9 mouse cellular contexts compared by ENCODE assay signal in the genomic region with DNA sequence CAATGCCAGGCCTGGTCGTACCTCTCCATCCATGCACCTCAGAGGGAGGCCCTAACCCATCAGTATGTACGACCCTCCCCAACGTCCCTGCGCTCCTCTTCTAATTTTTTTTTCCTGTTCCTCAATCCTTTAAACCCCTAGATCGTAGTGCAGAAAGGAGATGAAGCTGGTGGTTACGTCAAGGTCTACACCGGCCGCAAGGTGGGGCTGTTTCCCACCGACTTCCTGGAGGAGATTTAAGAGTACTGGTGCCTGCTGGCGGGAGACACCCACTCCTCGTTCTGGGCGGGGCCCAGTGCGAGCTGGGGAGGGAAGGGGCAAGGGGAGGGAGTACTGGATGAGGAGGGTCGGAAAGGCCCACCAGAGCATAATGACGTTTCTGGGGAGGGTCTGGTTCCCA. TPM values are rescaled to one million over a fixed set of nuclear protein-coding genes. Genes with fewer than 3 reads are reported as not detected.
DNase-seq lines count a peak whose midpoint lies in the region; ATAC-seq and TF ChIP-seq lines count a peak whose summit lies in the region.
"Had no signal": no experiment of that assay in that cellular context is flagged by ENCODE, and none has a peak within 500 bp of the region (broad histone marks: within the 10 kb centered on the region; RNA-seq: fewer than 3 reads in every experiment).

No protein-coding gene starts in this region.

- TF ChIP-seq CTCF in liver, adult 2 months (IDR thresholded peaks at IDR 0.05; ENCODE audit: low read depth, low read length): peak; percentile 69

- H3K27ac ChIP-seq in heart, embryonic 11.5 days (ENCODE audit: low read depth, low read length): no peak overlapping the region
- no peak overlapping the region for H3K27ac ChIP-seq in kidney, embryonic 15.5 days
- no peak overlapping the region for H3K27ac ChIP-seq in liver, adult 2 months (replicated peaks; ENCODE audit: insufficient read depth, low read depth, low read length)
- H3K27ac ChIP-seq in stomach, embryonic 15.5 days: no peak overlapping the region

- 4% methylated on average over 15 of the region's 15 CpGs for WGBS in heart, embryonic 11.5 days (ENCODE audit: insufficient replicate concordance)
- WGBS in kidney, embryonic 15.5 days: 4% methylated on average over 15 of the region's 15 CpGs
- 44% methylated on average over 15 of the region's 15 CpGs for WGBS in liver, adult 2 months
- 4% methylated on average over 15 of the region's 15 CpGs for WGBS in stomach, embryonic 15.5 days

- ATAC-seq in heart, embryonic 11.5 days (replicated peaks; ENCODE audit: insufficient number of reproducible peaks, low FRiP score, low TSS enrichment): no peak
- ATAC-seq in kidney, embryonic 15.5 days (replicated peaks; ENCODE audit: low FRiP score): no peak
- no peak for ATAC-seq in stomach, embryonic 15.5 days (ENCODE audit: insufficient read depth, low FRiP score, low read depth)

- H3K27me3 ChIP-seq in heart, embryonic 11.5 days (ENCODE audit: control insufficient read depth, insufficient read depth, low read length): peaks cover 60% of the 10 kb centered on the region
- H3K27me3 ChIP-seq in kidney, embryonic 15.5 days: peaks cover 64% of the 10 kb centered on the region
- peaks cover 2% of the 10 kb centered on the region; the same call in 1 of the 2 replicates for H3K27me3 ChIP-seq in liver, adult 2 months (ENCODE audit: control insufficient read depth, insufficient read depth, low read length)
- peaks cover 54% of the 10 kb centered on the region for H3K27me3 ChIP-seq in stomach, embryonic 15.5 days (replicated peaks)

- peak; percentile 59 for DNase-seq in 3134 (ENCODE audit: extremely low read depth, insufficient read length, low spot score)
- DNase-seq in R1 (ENCODE audit: low read depth, low spot score): peak; percentile 93
- peak; percentile 62 for DNase-seq in embryo, embryonic 11.5 days (ENCODE audit: low read depth, low spot score)
- peak; percentile 22 for DNase-seq in liver, adult 2 months (ENCODE audit: extremely low read depth, low read depth, low spot score)
- DNase-seq in monocyte, adult 2 months (ENCODE audit: low read depth in 1 of 2, low spot score in 2 of 2): peak; percentile 43 to 61

- H3K4me3 ChIP-seq in heart, embryonic 11.5 days (ENCODE audit: low read depth, low read length): 0 out of 2 replicates have a peak overlapping the region, but pooled peaks have one; percentile 47
- H3K4me3 ChIP-seq in kidney, embryonic 15.5 days (replicated peaks): peak overlapping the region; percentile 45
- no peak overlapping the region for H3K4me3 ChIP-seq in liver, adult 2 months (ENCODE audit: insufficient read depth, low read depth, low read length)
- 0 out of 2 replicates have a peak overlapping the region, but pooled peaks have one; percentile 13 for H3K4me3 ChIP-seq in stomach, embryonic 15.5 days (replicated peaks)

- no peaks in the 10 kb centered on the region for H3K79me2 ChIP-seq in liver, adult 2 months (ENCODE audit: control insufficient read depth, insufficient read depth, low read length)

- H3K4me1 ChIP-seq in heart, embryonic 11.5 days (ENCODE audit: control insufficient read depth, insufficient read depth, low read length): peaks cover 33% of the 10 kb centered on the region
- peaks cover 55% of the 10 kb centered on the region for H3K4me1 ChIP-seq in kidney, embryonic 15.5 days
- peaks cover 7% of the 10 kb centered on the region; the same call in 1 of the 2 replicates for H3K4me1 ChIP-seq in liver, adult 2 months (ENCODE audit: control insufficient read depth, insufficient read depth, low read length)
- H3K4me1 ChIP-seq in stomach, embryonic 15.5 days: peaks cover 41% of the 10 kb centered on the region

- H3K36me3 ChIP-seq in heart, embryonic 11.5 days (ENCODE audit: control insufficient read depth, insufficient read depth, low read length): peaks cover 2% of the 10 kb centered on the region; the same call in 1 of the 2 replicates
- H3K36me3 ChIP-seq in kidney, embryonic 15.5 days: 0 out of 2 replicates have a peak, but pooled peaks cover 3% of the 10 kb centered on the region
- H3K36me3 ChIP-seq in liver, adult 2 months (ENCODE audit: control insufficient read depth, insufficient read depth, low read length): no peaks in the 10 kb centered on the region
- no peaks in the 10 kb centered on the region for H3K36me3 ChIP-seq in stomach, embryonic 15.5 days

- no peak for TF ChIP-seq POLR2A in liver, adult 2 months (IDR thresholded peaks at IDR 0.05; ENCODE audit: extremely low read depth, insufficient read depth, low read length)

- no peak overlapping the region for H3K9ac ChIP-seq in heart, embryonic 11.5 days (ENCODE audit: low read depth, low read length)
- no peak overlapping the region for H3K9ac ChIP-seq in kidney, embryonic 15.5 days
- H3K9ac ChIP-seq in liver, adult 2 months (ENCODE audit: low read depth, low read length): no peak overlapping the region
- H3K9ac ChIP-seq in stomach, embryonic 15.5 days: no peak overlapping the region

- H3K4me2 ChIP-seq in heart, embryonic 11.5 days: peak overlapping the region; percentile 81
- H3K4me2 ChIP-seq in kidney, embryonic 15.5 days: peak overlapping the region; percentile 78
- peak overlapping the region; percentile 83 for H3K4me2 ChIP-seq in stomach, embryonic 15.5 days

- H3K9me3 ChIP-seq in heart, embryonic 11.5 days (replicated peaks; ENCODE audit: control insufficient read depth, low read length): no peaks in the 10 kb centered on the region
- no peaks in the 10 kb centered on the region for H3K9me3 ChIP-seq in kidney, embryonic 15.5 days (replicated peaks)
- H3K9me3 ChIP-seq in stomach, embryonic 15.5 days: no peaks in the 10 kb centered on the region

RNA-seq across cellular contexts. Expression of a gene that starts 6.5 kb away (rescaled TPM):
- 10.1 and 13.9 TPM in 2 replicates for polyA plus RNA-seq in heart, embryonic 11.5 days (2014; fragmentation: Nextera tagmentation; extraction: Ambion mirVana)
- polyA plus RNA-seq in kidney, embryonic 15.5 days (2015; fragmentation: Nextera tagmentation; extraction: Ambion mirVana): 51.2 and 72.2 TPM in 2 replicates
- 0.09 and 0.40 TPM in 2 replicates for total RNA-seq in liver, adult 2 months (2014; rRNA removed)
- polyA plus RNA-seq in liver, adult 2 months (2012; rRNA removed): 4.0 and 4.4 TPM in 2 replicates
- 92.8 and 117 TPM in 2 replicates for polyA plus RNA-seq in stomach, embryonic 15.5 days (2015; fragmentation: Nextera tagmentation; extraction: Ambion mirVana)

RNA-seq across cellular contexts. Expression of a gene that starts 6.8 kb away (rescaled TPM):
- polyA plus RNA-seq in heart, embryonic 11.5 days (2014; fragmentation: Nextera tagmentation; extraction: Ambion mirVana): 0.24 and 0.30 TPM in 2 replicates
- polyA plus RNA-seq in kidney, embryonic 15.5 days (2015; fragmentation: Nextera tagmentation; extraction: Ambion mirVana): 2.4 and 4.2 TPM in 2 replicates
- total RNA-seq in liver, adult 2 months (2014; rRNA removed): 0.20 and 0.37 TPM in 2 replicates
- polyA plus RNA-seq in liver, adult 2 months (2012; rRNA removed): 0.42 and 0.49 TPM in 2 replicates
- 0.92 and 1.7 TPM in 2 replicates for polyA plus RNA-seq in stomach, embryonic 15.5 days (2015; fragmentation: Nextera tagmentation; extraction: Ambion mirVana)

RNA-seq across cellular contexts. Expression of a gene that starts 14.0 kb away (rescaled TPM):
- polyA plus RNA-seq in heart, embryonic 11.5 days (2014; fragmentation: Nextera tagmentation; extraction: Ambion mirVana): 71.3 and 82.7 TPM in 2 replicates
- polyA plus RNA-seq in kidney, embryonic 15.5 days (2015; fragmentation: Nextera tagmentation; extraction: Ambion mirVana): 99.8 and 111 TPM in 2 replicates
- 130 and 154 TPM in 2 replicates for total RNA-seq in liver, adult 2 months (2014; rRNA removed)
- 309 and 324 TPM in 2 replicates for polyA plus RNA-seq in liver, adult 2 months (2012; rRNA removed)
- 142 and 144 TPM in 2 replicates for polyA plus RNA-seq in stomach, embryonic 15.5 days (2015; fragmentation: Nextera tagmentation; extraction: Ambion mirVana)

RNA-seq across cellular contexts. Expression of a gene that starts 26.1 kb away (rescaled TPM):
- polyA plus RNA-seq in heart, embryonic 11.5 days (2014; fragmentation: Nextera tagmentation; extraction: Ambion mirVana): 0.21 and 0.33 TPM in 2 replicates
- polyA plus RNA-seq in kidney, embryonic 15.5 days (2015; fragmentation: Nextera tagmentation; extraction: Ambion mirVana): 1.7 and 3.3 TPM in 2 replicates
- not detected in 2 replicates for total RNA-seq in liver, adult 2 months (2014; rRNA removed)
- 0.05 TPM in 1 of 2 replicates, not detected in the other for polyA plus RNA-seq in liver, adult 2 months (2012; rRNA removed)
- 5.0 and 5.4 TPM in 2 replicates for polyA plus RNA-seq in stomach, embryonic 15.5 days (2015; fragmentation: Nextera tagmentation; extraction: Ambion mirVana)
- polyA plus RNA-seq: erythroblast, embryonic 14.5 days had no signal

Comparison
In these comparisons a context has a peak if more than half of its experiments do, and no peak if none do; other contexts are left out.
1. DNase-seq: peak in every context shown above with its lines; median percentile 93 in R1; 62 in embryo, embryonic 11.5 days; 59 in 3134; 52 in monocyte, adult 2 months; 22 in liver, adult 2 months.